Mouse (Mus musculus): ENCODE measurements around the gene Gm49361. TPM values are rescaled to one million over a fixed set of nuclear protein-coding genes. Genes with fewer than 3 reads are reported as not detected.
"Not testable (repeated sequence)": the region's sequence is repeated elsewhere in the genome, so short reads cannot be mapped to it uniquely, and the experiment has no call there.

The Gm49361 gene
- polyA plus RNA-seq, 1 experiment: 1.9 TPM

GRCm38 (mm10) chr14:57760447-57761412, 14.8 kb upstream of the Gm49361 start:
- Histone ChIP-seq H3K4me3 (ENCODE audit: low read depth, low read length) (no peak overlapping the region), H3K27me3 (ENCODE audit: control insufficient read depth, insufficient read depth, low read length) (no peaks in the 10 kb centered on the region), H3K27ac (ENCODE audit: insufficient read depth, low read depth, low read length) (no peak overlapping the region), H3K36me3 (ENCODE audit: control insufficient read depth, insufficient read depth, low read length) (no peaks in the 10 kb centered on the region), H3K4me1 (ENCODE audit: control insufficient read depth, insufficient read depth, insufficient read length, low read length) (no peaks in the 10 kb centered on the region)
- WGBS: 75% methylated on average over 10 of the region's 10 CpGs
- TF ChIP-seq POLR2A (IDR thresholded peaks at IDR 0.05; ENCODE audit: low read depth, low read length) (no peak), CTCF (IDR thresholded peaks at IDR 0.05; ENCODE audit: extremely low read depth, insufficient read length, insufficient replicate concordance, low read depth, low read length) (no peak)

DNA sequence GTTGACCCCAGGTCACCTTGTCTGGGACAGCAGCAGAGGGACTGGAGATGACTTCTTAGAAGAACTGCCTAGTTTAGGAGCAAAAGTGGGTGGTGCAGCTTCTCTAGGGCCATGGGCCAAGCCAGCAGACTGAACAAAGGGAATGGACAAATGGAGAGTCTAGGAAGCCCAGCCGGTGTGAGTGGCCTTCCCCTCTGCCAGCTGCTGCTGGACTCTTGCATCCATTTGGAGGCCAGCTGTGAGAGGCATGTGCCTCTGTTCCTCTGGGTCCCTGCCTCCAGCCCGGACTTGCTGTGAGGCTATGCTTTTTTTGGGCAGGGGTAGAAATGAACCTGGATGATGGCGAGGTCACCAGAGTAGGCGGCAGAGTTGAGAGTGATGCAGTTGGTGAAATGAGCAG, 12.3 kb upstream of the Gm49361 start, which contains the start of gene Lats2:
TSS of gene Lats2 (minus strand) at position 152 of the 400 bp plus-strand sequence.
- no peak for TF ChIP-seq CTCF (IDR thresholded peaks at IDR 0.05; ENCODE audit: extremely low read depth, insufficient read length, insufficient replicate concordance, low read depth, low read length)
- no peak for TF ChIP-seq POLR2A (IDR thresholded peaks at IDR 0.05; ENCODE audit: low read depth, low read length)
- no peak within 1 kb of the TSS for H3K27ac ChIP-seq (ENCODE audit: insufficient read depth, low read depth, low read length)
- H3K4me3 ChIP-seq (ENCODE audit: low read depth, low read length): no peak within 1 kb of the TSS
- H3K27me3 ChIP-seq (ENCODE audit: control insufficient read depth, insufficient read depth, low read length): no peaks in the 10 kb centered on the region
- no peaks in the 10 kb centered on the region for H3K4me1 ChIP-seq (ENCODE audit: control insufficient read depth, insufficient read depth, insufficient read length, low read length)
- 88% methylated on average over 4 of the region's 4 CpGs for WGBS
- H3K36me3 ChIP-seq (ENCODE audit: control insufficient read depth, insufficient read depth, low read length): no peaks in the 10 kb centered on the region

- no peak overlapping the region for H3K27ac ChIP-seq (ENCODE audit: insufficient read depth, low read depth, low read length)
- H3K4me3 ChIP-seq (ENCODE audit: low read depth, low read length): no peak overlapping the region
- no peaks in the 10 kb centered on the region for H3K27me3 ChIP-seq (ENCODE audit: control insufficient read depth, insufficient read depth, low read length)
- no peaks in the 10 kb centered on the region for H3K36me3 ChIP-seq (ENCODE audit: control insufficient read depth, insufficient read depth, low read length)
- no peak for TF ChIP-seq POLR2A (IDR thresholded peaks at IDR 0.05; ENCODE audit: low read depth, low read length)
- no peak for TF ChIP-seq CTCF (IDR thresholded peaks at IDR 0.05; ENCODE audit: extremely low read depth, insufficient read length, insufficient replicate concordance, low read depth, low read length)
- WGBS: 62% methylated on average over 4 of the region's 4 CpGs
- H3K4me1 ChIP-seq (ENCODE audit: control insufficient read depth, insufficient read depth, insufficient read length, low read length): no peaks in the 10 kb centered on the region
Observed at GRCm38 (mm10) chr14:57756094-57756493, 10.2 kb upstream of the Gm49361 start.

GRCm38 (mm10) chr14:57755661-57756060, 9.8 kb upstream of the Gm49361 start:
- no peaks in the 10 kb centered on the region for H3K36me3 ChIP-seq (ENCODE audit: control insufficient read depth, insufficient read depth, low read length)
- H3K27me3 ChIP-seq (ENCODE audit: control insufficient read depth, insufficient read depth, low read length): no peaks in the 10 kb centered on the region
- TF ChIP-seq POLR2A (IDR thresholded peaks at IDR 0.05; ENCODE audit: low read depth, low read length) (no peak), CTCF (IDR thresholded peaks at IDR 0.05; ENCODE audit: extremely low read depth, insufficient read length, insufficient replicate concordance, low read depth, low read length) (no peak)
- no peak overlapping the region for H3K27ac ChIP-seq (ENCODE audit: insufficient read depth, low read depth, low read length)
- 96% methylated on average over 2 of the region's 2 CpGs for WGBS
- no peaks in the 10 kb centered on the region for H3K4me1 ChIP-seq (ENCODE audit: control insufficient read depth, insufficient read depth, insufficient read length, low read length)
- H3K4me3 ChIP-seq (ENCODE audit: low read depth, low read length): no peak overlapping the region

DNA sequence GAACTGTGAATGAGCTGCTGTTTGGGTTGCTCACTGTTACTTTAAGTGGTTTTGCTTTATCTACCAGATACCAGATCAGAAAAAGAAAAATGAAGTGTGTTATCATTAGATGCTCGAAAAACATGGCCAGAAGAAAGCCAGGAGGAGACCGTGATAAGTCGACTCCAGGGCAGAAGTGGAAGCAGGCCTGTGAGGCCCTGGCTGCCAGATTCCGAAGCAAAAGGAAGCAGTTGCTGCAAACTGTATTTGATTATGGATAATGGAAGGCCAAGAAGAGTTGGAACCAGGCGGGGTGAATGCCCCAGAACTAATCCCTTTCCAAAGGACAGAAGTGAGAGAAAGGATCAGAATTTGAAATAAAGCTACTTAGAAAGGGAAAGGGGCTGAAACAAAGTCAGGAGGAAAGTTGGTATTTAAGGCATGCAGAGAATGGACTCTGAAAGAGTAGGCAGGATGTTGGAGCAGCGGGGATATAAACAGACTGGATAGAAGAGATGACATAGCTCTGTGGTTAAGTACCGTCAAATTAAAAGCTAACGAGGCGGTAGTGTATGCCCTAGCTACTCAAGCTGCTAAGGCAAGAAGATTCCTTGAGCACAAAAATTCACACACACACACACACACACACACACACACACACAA, 7.6 kb upstream of the Gm49361 start:
- Histone ChIP-seq H3K4me1 (ENCODE audit: control insufficient read depth, insufficient read depth, insufficient read length, low read length) (no peaks in the 10 kb centered on the region), H3K36me3 (ENCODE audit: control insufficient read depth, insufficient read depth, low read length) (no peaks in the 10 kb centered on the region), H3K4me3 (ENCODE audit: low read depth, low read length) (no peak overlapping the region), H3K27ac (ENCODE audit: insufficient read depth, low read depth, low read length) (no peak overlapping the region), H3K27me3 (ENCODE audit: control insufficient read depth, insufficient read depth, low read length) (no peaks in the 10 kb centered on the region)
- TF ChIP-seq POLR2A (IDR thresholded peaks at IDR 0.05; ENCODE audit: low read depth, low read length) (no peak), CTCF (IDR thresholded peaks at IDR 0.05; ENCODE audit: extremely low read depth, insufficient read length, insufficient replicate concordance, low read depth, low read length) (no peak)
- WGBS: 68% methylated on average over 9 of the region's 9 CpGs

DNA sequence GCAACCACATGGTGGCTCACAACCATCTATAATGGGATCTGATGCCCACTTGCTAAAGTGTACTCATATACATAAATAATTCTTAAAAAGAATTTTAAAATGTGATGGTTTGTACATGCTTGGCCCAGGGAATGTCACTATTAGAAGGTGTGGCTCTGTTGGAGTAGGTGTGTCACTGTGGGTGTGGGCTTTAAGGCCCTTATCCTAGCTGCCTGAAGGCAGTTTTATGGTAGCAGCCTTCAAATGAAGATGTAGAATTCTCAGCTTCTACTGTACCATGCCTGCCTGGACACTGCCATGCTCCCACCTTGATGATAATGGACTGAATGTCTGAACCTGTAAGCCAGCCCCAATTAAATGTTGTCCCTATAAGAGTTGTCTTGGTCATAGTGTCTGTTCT, 5.1 kb upstream of the Gm49361 start:
- H3K4me3 ChIP-seq (ENCODE audit: low read depth, low read length); H3K4me1 ChIP-seq (ENCODE audit: control insufficient read depth, insufficient read depth, insufficient read length, low read length); H3K36me3 ChIP-seq (ENCODE audit: control insufficient read depth, insufficient read depth, low read length); H3K27me3 ChIP-seq (ENCODE audit: control insufficient read depth, insufficient read depth, low read length); H3K27ac ChIP-seq (ENCODE audit: insufficient read depth, low read depth, low read length): not testable (repeated sequence)

DNA sequence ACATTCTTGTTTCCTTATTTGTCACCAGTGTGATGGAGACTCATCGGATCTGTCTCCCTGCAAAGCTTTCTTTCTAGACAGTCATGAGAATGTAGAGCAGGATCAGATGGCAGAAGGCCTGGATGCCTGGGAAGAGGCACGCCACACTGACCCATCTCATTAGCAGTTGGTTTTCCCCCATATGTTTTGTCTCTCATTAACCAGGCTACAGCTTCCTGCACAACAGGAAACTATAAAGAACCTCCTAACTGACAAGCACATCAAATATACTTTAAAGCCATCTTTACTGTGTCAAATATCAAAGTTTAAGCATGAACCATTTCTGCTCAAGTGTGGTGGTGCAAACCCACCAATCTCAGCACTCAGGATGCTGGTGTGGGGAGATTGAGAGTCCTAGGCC, 3.6 kb upstream of the Gm49361 start:
- WGBS: 79% methylated on average over 2 of the region's 2 CpGs
- H3K4me1 ChIP-seq (ENCODE audit: control insufficient read depth, insufficient read depth, insufficient read length, low read length): peaks cover 4% of the 10 kb centered on the region; the same call in 1 of the 2 replicates
- H3K27ac ChIP-seq (ENCODE audit: insufficient read depth, low read depth, low read length): no peak overlapping the region
- no peaks in the 10 kb centered on the region for H3K27me3 ChIP-seq (ENCODE audit: control insufficient read depth, insufficient read depth, low read length)
- no peaks in the 10 kb centered on the region for H3K36me3 ChIP-seq (ENCODE audit: control insufficient read depth, insufficient read depth, low read length)
- TF ChIP-seq CTCF (IDR thresholded peaks at IDR 0.05; ENCODE audit: extremely low read depth, insufficient read length, insufficient replicate concordance, low read depth, low read length) (no peak), POLR2A (IDR thresholded peaks at IDR 0.05; ENCODE audit: low read depth, low read length) (no peak)
- H3K4me3 ChIP-seq (ENCODE audit: low read depth, low read length): no peak overlapping the region

Data from small intestine, adult 2 months (tissue).